Mouse (Mus musculus) heart, embryonic 15.5 days (tissue): ENCODE results near the gene Cd200r1. TPM values are rescaled to one million over a fixed set of nuclear protein-coding genes. Genes with fewer than 3 reads are reported as not detected.

ENCODE experiments used
- ATAC-seq: fragments of 200-750 bp; cut with Nextera tagmentation; replicated peaks from 2 replicates; pipeline ENCODE4 v1.8.0; 2017; ENCODE audit warnings: low read depth, moderate TSS enrichment; ENCODE audit not compliant: insufficient number of reproducible peaks, insufficient read depth, low FRiP score
- H3K27ac ChIP-seq: fragments of 300-500 bp; sonication (generic); 2 replicates; pipeline ENCODE4 v1.5.1; 2015; ENCODE audit warnings: mild to moderate bottlenecking, inconsistent platforms
- H3K27me3 ChIP-seq: fragments of 300-500 bp; sonication (generic); 2 replicates; pipeline ENCODE4 v1.6.1; 2015; ENCODE audit warnings: inconsistent platforms
- H3K36me3 ChIP-seq: fragments of 300-500 bp; sonication (generic); 2 replicates; pipeline ENCODE4 v1.6.1; 2015; ENCODE audit warnings: mild to moderate bottlenecking, inconsistent platforms
- H3K4me1 ChIP-seq: fragments of 300-500 bp; sonication (generic); replicated peaks from 2 replicates; pipeline ENCODE4 v1.6.1; 2015; ENCODE audit warnings: inconsistent platforms
- H3K4me2 ChIP-seq: fragments of 300-500 bp; sonication (generic); 2 replicates; pipeline ENCODE4 v1.6.1; 2015; ENCODE audit warnings: inconsistent platforms, mild to moderate bottlenecking, moderate library complexity
- H3K4me3 ChIP-seq: fragments of 300-500 bp; sonication (generic); 2 replicates; pipeline ENCODE4 v1.5.1; 2015; ENCODE audit warnings: mild to moderate bottlenecking, inconsistent platforms
- H3K9ac ChIP-seq: fragments of 300-500 bp; sonication (generic); 2 replicates; pipeline ENCODE4 v1.6.1; 2015; ENCODE audit warnings: mild to moderate bottlenecking, inconsistent platforms
- H3K9me3 ChIP-seq: fragments of 300-500 bp; sonication (generic); replicated peaks from 2 replicates; pipeline ENCODE4 v1.6.1; 2016; ENCODE audit warnings: inconsistent platforms
- WGBS: fragments of 180-500 bp; shearing (Covaris S2); methylation state at CpG from one replicate; pipeline ENCODE4 v1.1.7; 2015; ENCODE audit warnings: mixed read lengths; 5-methylcytosine and 5-hydroxymethylcytosine counted together
- polyA plus RNA-seq: library from polyadenylated mRNA; unstranded; fragments of >200 nt; fragmentation: Nextera tagmentation; extraction: Ambion mirVana; gene quantifications from 2 replicates; pipeline ENCODE4 v1.2.1, GENCODE M21; 2015

The Cd200r1 gene
- polyA plus RNA-seq, 1 experiment from 2014 or later, result 1.2 TPM

DNA sequence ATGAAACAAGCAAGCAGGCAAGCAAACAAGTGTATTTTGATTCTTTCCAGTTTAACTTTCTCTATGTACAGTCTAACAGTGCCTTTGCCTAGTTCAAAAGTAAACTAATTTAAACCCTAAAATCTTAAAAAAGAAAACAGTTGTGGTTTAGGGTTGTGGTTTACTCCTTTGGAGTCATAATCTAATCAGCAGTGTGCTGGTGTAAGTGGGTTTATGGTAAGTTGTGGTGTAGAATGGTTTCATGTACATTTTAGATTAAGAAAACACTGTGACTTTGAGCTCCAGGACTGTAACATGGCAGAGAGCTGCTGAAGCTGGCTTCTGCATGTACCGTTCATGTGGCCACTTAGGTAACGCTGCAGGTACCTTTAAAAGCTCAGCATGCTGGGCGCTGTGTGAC, 38.0 kb upstream of the Cd200r1 start:
- ATAC-seq, result no peak
- WGBS, result 93% methylated on average over 3 of the region's 3 CpGs
- H3K4me1 ChIP-seq, result peaks cover 21% of the 10 kb centered on the region

GRCm38 (mm10) chr16:44734059-44734458, 31.5 kb upstream of the Cd200r1 start:
- no peak for ATAC-seq
- WGBS, result 74% methylated on average over 3 of the region's 3 CpGs

More for the DNA sequence above, 38.0 kb upstream of the Cd200r1 start:
- Histone ChIP-seq H3K27ac (no peak overlapping the region), H3K36me3 (peaks cover 25% of the 10 kb centered on the region), H3K4me2 (no peak overlapping the region), H3K9ac (no peak overlapping the region), H3K27me3 (no peaks in the 10 kb centered on the region), H3K9me3 (no peaks in the 10 kb centered on the region), H3K4me3 (no peak overlapping the region)

GRCm38 (mm10) chr16:44735676-44736075, 29.9 kb upstream of the Cd200r1 start:
- no peak for ATAC-seq
- no peaks in the 10 kb centered on the region for H3K4me1 ChIP-seq
- no peak overlapping the region for H3K27ac ChIP-seq
- peaks cover 80% of the 10 kb centered on the region for H3K36me3 ChIP-seq
- H3K9ac ChIP-seq, result no peak overlapping the region
- no peaks in the 10 kb centered on the region for H3K9me3 ChIP-seq
- no peaks in the 10 kb centered on the region for H3K27me3 ChIP-seq
- 84% methylated on average over 5 of the region's 5 CpGs for WGBS
- no peak overlapping the region for H3K4me2 ChIP-seq
- H3K4me3 ChIP-seq, result no peak overlapping the region

More at GRCm38 (mm10) chr16:44734059-44734458, 31.5 kb upstream of the Cd200r1 start:
- H3K9ac ChIP-seq, result no peak overlapping the region
- no peaks in the 10 kb centered on the region for H3K4me1 ChIP-seq
- H3K4me2 ChIP-seq, result no peak overlapping the region
- H3K27me3 ChIP-seq, result no peaks in the 10 kb centered on the region
- H3K27ac ChIP-seq, result no peak overlapping the region
- H3K9me3 ChIP-seq, result no peaks in the 10 kb centered on the region
- H3K36me3 ChIP-seq, result peaks cover 78% of the 10 kb centered on the region
- no peak overlapping the region for H3K4me3 ChIP-seq

GRCm38 (mm10) chr16:44736118-44736517, 29.4 kb upstream of the Cd200r1 start:
- H3K36me3 ChIP-seq, result peaks cover 79% of the 10 kb centered on the region
- H3K4me3 ChIP-seq, result no peak overlapping the region
- no peak overlapping the region for H3K27ac ChIP-seq
- no peak overlapping the region for H3K9ac ChIP-seq
- H3K9me3 ChIP-seq, result no peaks in the 10 kb centered on the region
- H3K27me3 ChIP-seq, result no peaks in the 10 kb centered on the region
- 79% methylated on average over 4 of the region's 4 CpGs for WGBS
- H3K4me1 ChIP-seq, result no peaks in the 10 kb centered on the region
- no peak for ATAC-seq
- no peak overlapping the region for H3K4me2 ChIP-seq

DNA sequence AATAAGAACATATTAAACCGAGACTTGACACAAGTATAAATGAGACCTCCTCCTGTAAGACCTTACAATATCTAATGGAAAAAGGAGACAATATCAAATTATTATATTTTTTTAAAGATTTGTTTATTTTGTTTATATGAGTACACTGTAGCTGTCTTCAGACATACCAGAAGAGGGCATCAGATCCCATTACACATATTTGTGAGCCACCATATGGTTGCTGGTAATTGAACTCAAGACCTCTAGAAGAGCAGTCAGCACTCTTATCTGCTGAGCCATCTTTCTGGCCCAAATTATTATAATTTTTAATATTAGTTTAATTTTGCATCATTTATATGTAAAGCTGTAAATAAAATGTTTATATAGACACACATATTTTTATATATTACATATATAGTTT, 22.8 kb upstream of the Cd200r1 start:
- no peak for ATAC-seq
- 94% methylated on average over 1 of the region's 1 CpGs for WGBS

GRCm38 (mm10) chr16:44745471-44745865, 20.1 kb upstream of the Cd200r1 start:
- Histone ChIP-seq H3K4me2 (peak overlapping the region; percentile 84), H3K4me1 (peaks cover 14% of the 10 kb centered on the region), H3K9me3 (no peaks in the 10 kb centered on the region), H3K27me3 (no peaks in the 10 kb centered on the region), H3K9ac (peak overlapping the region; percentile 86), H3K27ac (peak overlapping the region; percentile 96), H3K4me3 (peak overlapping the region; percentile 84), H3K36me3 (peaks cover 10% of the 10 kb centered on the region; the same call in 1 of the 2 replicates)
- WGBS, result 6% methylated on average over 14 of the region's 14 CpGs
- ATAC-seq, result peak; percentile 3; the same call in 1 of the 2 replicates

More for the DNA sequence above, 22.8 kb upstream of the Cd200r1 start:
- Histone ChIP-seq H3K9ac (no peak overlapping the region), H3K4me1 (peaks cover 14% of the 10 kb centered on the region), H3K4me2 (no peak overlapping the region), H3K4me3 (no peak overlapping the region), H3K27ac (no peak overlapping the region), H3K36me3 (peaks cover 28% of the 10 kb centered on the region), H3K9me3 (no peaks in the 10 kb centered on the region), H3K27me3 (no peaks in the 10 kb centered on the region)

- under 1% methylated on average over 47 of the region's 47 CpGs for WGBS
- peak; percentile 91 for ATAC-seq
- H3K9me3 ChIP-seq, result no peaks in the 10 kb centered on the region
- H3K4me2 ChIP-seq, result peak within 1 kb of the TSS; percentile 84
- H3K36me3 ChIP-seq, result peaks cover 5% of the 10 kb centered on the region; the same call in 1 of the 2 replicates
- peak within 1 kb of the TSS; percentile 84 for H3K4me3 ChIP-seq
- H3K9ac ChIP-seq, result peak within 1 kb of the TSS; percentile 86
- H3K4me1 ChIP-seq, result peaks cover 14% of the 10 kb centered on the region
- no peaks in the 10 kb centered on the region for H3K27me3 ChIP-seq
- H3K27ac ChIP-seq, result peak within 1 kb of the TSS; percentile 96
Observed at GRCm38 (mm10) chr16:44745866-44746562, 19.5 kb upstream of the Cd200r1 start, which contains the start of gene Gtpbp8. Gtpbp8 (minus strand) TSS chr16:44746363.

DNA sequence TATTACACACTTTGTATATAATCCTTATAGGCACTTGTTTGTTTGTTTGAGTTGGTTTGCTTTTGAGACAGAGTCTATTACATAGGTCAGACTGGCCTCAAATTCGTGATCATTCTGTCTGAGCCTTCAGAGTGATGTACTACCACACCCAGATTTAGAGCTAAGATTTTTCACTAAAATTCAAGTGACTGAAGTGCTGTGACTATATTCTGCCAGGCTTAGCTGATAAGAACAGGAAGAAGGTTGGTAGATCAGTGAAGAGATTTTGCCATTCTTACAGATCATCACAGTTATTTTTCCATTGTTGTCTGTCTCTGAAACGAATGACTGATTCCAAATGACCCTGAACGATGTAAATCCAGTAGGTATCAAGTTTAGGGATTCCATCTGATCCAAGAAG, 17.5 kb upstream of the Cd200r1 start:
- Histone ChIP-seq H3K9ac (no peak overlapping the region), H3K27ac (no peak overlapping the region), H3K4me2 (no peak overlapping the region), H3K9me3 (no peaks in the 10 kb centered on the region), H3K27me3 (no peaks in the 10 kb centered on the region), H3K36me3 (no peaks in the 10 kb centered on the region), H3K4me1 (peaks cover 14% of the 10 kb centered on the region), H3K4me3 (no peak overlapping the region)
- ATAC-seq, result no peak
- 46% methylated on average over 3 of the region's 3 CpGs for WGBS

DNA sequence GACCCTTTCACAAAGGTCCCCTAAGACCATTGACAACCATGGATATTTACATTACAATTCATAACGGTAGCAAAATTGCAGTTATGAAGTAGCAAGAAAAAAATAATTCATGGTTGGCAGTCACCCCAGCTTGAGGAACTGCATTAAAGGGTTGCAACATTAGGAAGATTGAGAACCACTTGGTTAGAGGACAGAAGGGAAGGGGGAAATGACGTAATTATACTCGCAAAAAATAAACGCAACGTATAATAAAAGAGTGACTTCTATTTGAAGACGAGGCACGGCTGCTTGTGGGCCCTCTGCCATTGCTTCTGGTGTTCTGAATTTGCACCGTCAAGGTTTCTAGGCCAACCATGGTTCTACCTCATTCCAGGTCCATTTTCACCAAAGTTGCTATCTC, 7.8 kb upstream of the Cd200r1 start:
- no peaks in the 10 kb centered on the region for H3K9me3 ChIP-seq
- H3K4me1 ChIP-seq, result no peaks in the 10 kb centered on the region
- ATAC-seq, result no peak
- no peak overlapping the region for H3K27ac ChIP-seq
- H3K9ac ChIP-seq, result no peak overlapping the region
- no peak overlapping the region for H3K4me3 ChIP-seq
- no peak overlapping the region for H3K4me2 ChIP-seq
- 84% methylated on average over 8 of the region's 8 CpGs for WGBS
- H3K27me3 ChIP-seq, result no peaks in the 10 kb centered on the region
- no peaks in the 10 kb centered on the region for H3K36me3 ChIP-seq

GRCm38 (mm10) chr16:44761811-44762210, 3.7 kb upstream of the Cd200r1 start:
- ATAC-seq, result no peak
- no peak overlapping the region for H3K27ac ChIP-seq
- no peaks in the 10 kb centered on the region for H3K36me3 ChIP-seq
- WGBS, result 60% methylated on average over 1 of the region's 1 CpGs
- H3K9ac ChIP-seq, result no peak overlapping the region
- H3K4me1 ChIP-seq, result no peaks in the 10 kb centered on the region
- no peak overlapping the region for H3K4me3 ChIP-seq
- H3K27me3 ChIP-seq, result no peaks in the 10 kb centered on the region
- H3K4me2 ChIP-seq, result no peak overlapping the region
- no peaks in the 10 kb centered on the region for H3K9me3 ChIP-seq

DNA sequence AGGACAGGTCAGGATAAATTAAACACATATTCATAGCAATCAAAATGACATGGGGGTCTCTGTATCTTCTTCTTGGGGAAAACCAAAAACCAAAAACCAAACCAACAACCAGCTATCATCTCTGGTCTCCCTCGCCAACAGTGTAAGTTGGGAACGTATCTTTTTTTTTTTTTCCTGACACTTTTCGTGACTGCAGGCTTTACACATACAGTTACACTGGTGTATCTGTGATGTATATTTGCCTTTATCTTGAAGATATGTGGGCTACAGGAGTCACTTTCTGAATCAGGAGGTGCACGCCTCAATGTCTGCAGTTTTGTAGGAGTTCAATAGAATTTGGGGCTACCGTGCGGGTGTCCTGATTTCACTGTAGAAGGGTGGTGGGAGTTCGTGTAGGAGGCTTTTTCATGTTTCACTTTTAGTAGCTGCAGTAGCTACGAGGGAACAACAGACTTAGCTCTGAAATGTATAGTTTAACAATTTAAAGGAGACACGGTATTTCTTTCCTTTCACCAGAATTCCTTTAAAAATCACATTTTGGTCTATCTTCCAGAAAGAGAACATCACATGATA, 870 bp downstream of the Cd200r1 start:
- Histone ChIP-seq H3K4me1 (no peaks in the 10 kb centered on the region), H3K9ac (no peak overlapping the region), H3K9me3 (no peaks in the 10 kb centered on the region), H3K27ac (no peak overlapping the region), H3K4me2 (peak overlapping the region; percentile 48), H3K27me3 (no peaks in the 10 kb centered on the region), H3K4me3 (peak overlapping the region; percentile 25; the same call in 1 of the 2 replicates), H3K36me3 (no peaks in the 10 kb centered on the region)
- ATAC-seq, result no peak
- 72% methylated on average over 9 of the region's 9 CpGs for WGBS

- Histone ChIP-seq H3K9ac (no peak overlapping the region), H3K27me3 (no peaks in the 10 kb centered on the region), H3K4me2 (no peak overlapping the region), H3K4me3 (no peak overlapping the region), H3K4me1 (no peaks in the 10 kb centered on the region), H3K27ac (no peak overlapping the region), H3K36me3 (no peaks in the 10 kb centered on the region), H3K9me3 (no peaks in the 10 kb centered on the region)
- ATAC-seq, result no peak
- 77% methylated on average over 7 of the region's 7 CpGs for WGBS
Observed at GRCm38 (mm10) chr16:44767506-44767905, 2.0 kb downstream of the Cd200r1 start.
